Mouse (Mus musculus) left cerebral cortex, postnatal 14 days (tissue): Measurements from ENCODE around the gene Glod4. TPM values are rescaled to one million over a fixed set of nuclear protein-coding genes. Genes with fewer than 3 reads are reported as not detected.

ENCODE experiments used
- DNase-seq, 2 experiments: peaks; one replicate each; pipeline ENCODE4 v3.0.0; 2021 to 2022; ENCODE audit warnings: low spot score in 2 of 2, mixed read lengths in 1 of 2
- intact Hi-C: fragments of 180-260 bp; cut with DNase I; formaldehyde crosslinking; loops from one replicate; pipeline ENCODE4 v1.15.1; 2025
- total RNA-seq, 2 experiments: library from RNA; stranded (reverse); gene quantifications; 2 replicates each; pipeline ENCODE4 v1.2.3; 2021

The Glod4 gene
- total RNA-seq, 2 experiments from 2014 or later = 44.5 to 46.3 TPM

GRCm38 (mm10) chr11:76158375-76158774 is 85.2 kb downstream of the Glod4 start:
- intact Hi-C loops = no loop called here
- no peak for DNase-seq

GRCm38 (mm10) chr11:76154861-76155260 is 88.7 kb downstream of the Glod4 start:
- intact Hi-C loops = no loop called here
- no peak for DNase-seq

GRCm38 (mm10) chr11:76154200-76154599 is 89.3 kb downstream of the Glod4 start:
- intact Hi-C loops = no loop called here
- no peak for DNase-seq

- intact Hi-C loops = no loop called here
- no peak for DNase-seq
These were observed 90.1 kb downstream of the Glod4 start for GRCm38 (mm10) chr11:76153236-76153951.

DNA sequence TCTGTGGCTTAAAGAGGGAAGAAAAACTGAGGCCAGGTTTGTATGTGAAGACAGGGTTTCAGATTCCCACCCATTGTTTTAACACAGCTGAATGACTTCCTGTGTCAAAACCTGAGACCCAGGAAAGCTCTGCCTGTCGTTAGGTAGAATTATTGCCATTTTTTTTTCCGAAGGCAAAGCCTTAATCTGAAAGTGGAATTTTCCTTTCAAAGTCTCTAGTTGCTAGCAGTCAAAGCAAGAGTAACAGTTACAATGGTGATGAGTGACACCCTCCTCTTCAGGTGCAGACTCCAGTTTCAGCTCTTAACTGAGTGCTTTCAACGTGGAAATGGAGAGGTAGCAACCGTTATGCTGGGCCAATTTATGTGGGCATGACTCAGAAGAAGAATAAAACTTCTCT is 92.5 kb downstream of the Glod4 start:
- intact Hi-C loops = no loop called here

GRCm38 (mm10) chr11:76148055-76149008 is 95.2 kb downstream of the Glod4 start:
- peak; percentile 17 to 43 for DNase-seq
- intact Hi-C loops = no loop called here

More for the DNA sequence above, 92.5 kb downstream of the Glod4 start:
- no peak for DNase-seq

DNA sequence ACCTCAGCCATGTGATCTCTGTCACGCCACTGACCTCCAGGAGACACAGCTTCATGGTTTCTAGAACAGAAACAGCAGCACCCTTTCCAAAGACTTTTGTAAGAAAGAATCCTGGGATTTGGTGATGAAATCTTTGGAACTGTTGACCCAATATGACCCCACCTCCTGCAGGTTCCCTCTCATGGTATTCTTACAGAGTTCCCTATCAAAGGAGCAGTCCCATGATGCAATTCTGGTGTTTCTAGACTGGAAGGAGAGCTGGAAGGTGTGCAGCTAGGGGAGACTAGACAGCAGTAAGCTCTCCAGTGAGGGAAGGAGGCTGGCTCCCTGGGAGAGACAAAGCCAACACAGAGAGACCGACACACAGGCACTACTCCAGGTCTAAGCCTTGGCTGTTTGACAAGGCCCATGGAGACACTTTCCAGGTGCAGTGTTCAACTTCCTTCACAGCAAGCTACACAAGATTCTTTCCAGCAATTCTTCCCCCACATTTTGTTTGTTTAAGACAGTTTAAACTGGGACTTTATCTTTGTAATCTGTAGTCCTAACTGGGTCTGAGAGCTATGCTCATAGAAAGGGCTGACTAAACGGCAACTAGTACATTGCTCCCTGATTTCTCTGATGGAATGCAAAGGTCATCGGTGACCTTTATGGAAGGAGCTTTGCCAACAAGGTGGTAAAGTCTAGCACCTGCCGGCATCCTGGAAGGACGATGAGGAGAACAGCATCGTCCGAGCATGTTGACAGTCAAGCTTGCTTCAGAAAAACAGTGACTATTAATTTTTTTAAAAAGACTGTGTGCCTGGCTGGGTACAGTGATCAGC is 97.1 kb downstream of the Glod4 start:
- no peak for DNase-seq
- intact Hi-C loops = no loop called here

DNA sequence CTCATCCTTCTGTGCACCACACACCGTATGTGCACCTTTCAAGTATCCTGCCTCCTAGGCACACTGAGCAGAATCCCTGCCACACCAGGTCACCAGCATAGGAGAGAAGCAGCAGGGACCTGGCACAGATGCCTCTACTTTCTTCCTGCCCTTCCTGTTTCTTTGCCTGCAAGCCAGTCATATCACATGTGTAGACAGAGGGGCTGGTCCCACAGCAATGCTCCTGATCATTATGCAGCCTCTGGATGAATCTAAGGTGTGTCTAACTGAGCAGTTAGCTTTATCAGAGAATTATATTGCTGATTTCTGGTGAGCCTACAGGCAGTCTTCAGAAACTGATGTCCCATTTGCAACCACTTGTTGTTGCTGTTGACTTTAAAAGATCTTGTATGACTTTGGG is 98.4 kb downstream of the Glod4 start:
- no peak for DNase-seq
- intact Hi-C loops = no loop called here

GRCm38 (mm10) chr11:76144386-76144785 is 99.1 kb downstream of the Glod4 start:
- intact Hi-C loops = no loop called here
- DNase-seq = no peak

- no peak for DNase-seq
- intact Hi-C loops = no loop called here
These were observed 105.5 kb downstream of the Glod4 start for GRCm38 (mm10) chr11:76137996-76138395.

DNA sequence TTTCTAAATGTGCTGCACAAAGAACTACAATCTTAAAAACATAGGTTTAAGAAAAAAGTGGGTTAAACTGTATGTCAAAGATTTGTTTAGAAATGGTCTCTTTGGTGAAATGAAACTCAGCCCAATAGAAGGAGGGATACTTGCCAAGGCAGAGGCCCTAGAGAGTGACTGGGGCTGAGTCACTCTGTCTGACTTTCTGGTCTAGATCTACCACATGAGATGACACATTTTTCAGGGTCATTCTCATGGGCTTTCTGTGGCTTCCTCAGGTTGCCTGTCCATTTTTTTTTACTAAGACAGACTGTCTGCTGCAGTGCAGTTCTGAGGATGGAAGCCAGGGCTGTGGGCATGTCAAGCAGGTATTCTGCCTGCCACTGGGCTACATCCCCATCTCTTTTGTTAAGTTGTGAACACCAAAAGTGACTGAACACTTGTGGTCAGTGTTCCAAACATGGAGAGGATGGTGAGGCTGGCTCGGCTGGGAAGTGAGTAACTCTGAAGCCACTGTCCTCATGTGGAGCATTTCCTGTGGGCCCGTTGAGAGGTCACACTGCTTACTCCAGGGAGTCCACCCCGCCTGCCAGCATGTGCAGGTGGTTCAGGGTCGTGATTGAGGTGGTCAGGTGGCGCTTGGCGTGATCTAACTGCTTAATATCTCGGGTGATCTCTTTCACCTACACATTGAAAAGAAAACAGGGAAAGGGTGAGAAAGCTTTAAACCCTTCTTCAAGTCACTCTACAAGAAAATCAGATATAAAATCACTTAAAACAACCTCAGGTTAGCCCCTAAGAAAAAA is 107.7 kb downstream of the Glod4 start:
- intact Hi-C loops = no loop called here
- no peak for DNase-seq

DNA sequence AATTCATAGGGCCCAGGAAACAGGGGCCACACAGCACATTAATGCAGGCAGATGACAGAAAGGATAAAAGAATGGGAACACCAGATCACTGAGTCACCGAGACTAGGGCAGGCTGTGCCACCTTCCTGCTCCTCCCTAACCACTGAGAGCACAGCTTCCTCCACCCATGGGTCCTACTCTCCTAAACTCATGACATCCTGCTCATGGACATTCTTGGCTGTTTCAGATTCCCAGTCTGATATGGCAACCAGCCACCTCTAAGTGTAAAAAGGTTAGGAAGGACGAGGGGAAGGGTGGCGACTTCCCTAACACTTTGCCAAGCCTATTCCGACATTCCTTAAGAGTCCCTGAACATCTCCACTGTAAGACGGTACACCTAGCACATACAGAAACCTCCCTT is 112.7 kb downstream of the Glod4 start:
- DNase-seq = no peak
- intact Hi-C loops = no loop called here

- DNase-seq = no peak
- intact Hi-C loops = no loop called here
These were observed 118.1 kb downstream of the Glod4 start for GRCm38 (mm10) chr11:76125386-76125785.

GRCm38 (mm10) chr11:76123517-76123916 is 120.0 kb downstream of the Glod4 start:
- intact Hi-C loops = no loop called here
- DNase-seq = no peak

DNA sequence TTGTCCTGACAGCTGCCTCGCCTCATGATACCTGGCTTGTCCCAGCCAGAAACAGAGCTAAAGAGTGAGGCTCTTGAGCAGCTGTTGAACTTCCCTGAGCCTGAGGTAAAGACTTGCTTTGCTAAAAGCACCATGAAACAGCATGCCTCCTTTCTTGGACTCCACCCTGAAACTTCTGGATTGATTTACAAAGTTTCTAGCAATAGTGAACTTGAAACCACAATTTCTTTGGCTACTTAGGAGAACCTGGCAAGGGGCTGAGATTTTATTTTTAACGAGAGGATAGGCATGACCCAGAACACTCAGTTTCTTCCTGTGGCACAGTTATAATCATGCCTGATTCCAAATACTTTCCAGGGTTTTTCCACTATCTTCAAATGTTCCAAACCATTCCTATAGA is 121.0 kb downstream of the Glod4 start:
- no peak for DNase-seq
- intact Hi-C loops = no loop called here

- intact Hi-C loops = no loop called here
These were observed 122.4 kb downstream of the Glod4 start for GRCm38 (mm10) chr11:76121086-76121485.

DNA sequence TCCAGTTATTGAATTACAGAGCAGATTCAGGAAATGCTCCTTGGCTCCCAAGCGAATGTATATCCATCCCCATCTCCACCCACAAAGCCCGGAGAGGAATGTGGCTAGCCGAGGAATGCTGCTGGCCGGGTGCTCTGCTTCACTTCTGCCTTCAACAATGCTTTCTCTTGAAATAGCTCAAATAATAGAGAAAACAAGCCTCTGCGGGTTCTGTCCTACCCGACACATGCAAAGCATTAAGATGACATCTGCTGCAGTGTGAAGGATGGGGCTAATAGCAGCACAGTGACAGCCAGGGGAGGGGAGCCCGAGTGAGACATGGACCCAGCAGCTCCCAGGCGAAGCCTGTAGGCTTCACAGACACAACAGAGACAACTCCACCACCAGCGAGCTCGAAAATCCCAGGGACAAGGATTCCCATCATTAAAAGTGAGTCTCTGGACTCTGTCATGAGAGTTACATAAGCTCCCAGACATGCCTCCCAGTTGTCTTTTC is 123.1 kb downstream of the Glod4 start:
- DNase-seq = no peak
- intact Hi-C loops = no loop called here

More at GRCm38 (mm10) chr11:76121086-76121485, 122.4 kb downstream of the Glod4 start:
- no peak for DNase-seq

GRCm38 (mm10) chr11:76110416-76110815 is 133.1 kb downstream of the Glod4 start:
- no peak for DNase-seq
- intact Hi-C loops = no loop called here
